24 mouse cellular contexts compared by ENCODE assay signal in the genomic region with DNA sequence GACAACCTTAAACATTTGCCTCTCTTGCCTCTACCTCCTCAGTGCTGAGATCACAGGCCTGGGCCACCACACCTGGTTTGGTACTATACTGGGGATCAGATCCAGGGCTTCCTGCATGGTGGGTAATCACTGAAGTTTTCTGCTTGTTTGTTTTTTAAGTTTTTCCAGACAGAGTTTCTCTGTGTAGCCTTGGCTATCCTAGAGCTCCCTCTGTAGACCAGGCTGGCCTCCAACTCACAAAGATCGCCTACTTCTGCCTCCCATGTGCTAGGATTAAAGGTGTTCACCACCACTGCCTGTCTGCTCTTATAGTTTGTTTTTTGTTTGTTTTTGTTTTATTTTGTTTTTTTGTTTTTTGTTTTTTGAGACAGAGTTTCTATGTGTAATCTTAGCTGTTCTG.
"Had no signal": no experiment of that assay in that cellular context is flagged by ENCODE, and none has a peak within 500 bp of the region (broad histone marks: within the 10 kb centered on the region; RNA-seq: fewer than 3 reads in every experiment).

No protein-coding gene starts in this region.

- H3K36me3 ChIP-seq: heart, embryonic 12.5 days; hindbrain, embryonic 10.5 days; hindbrain, embryonic 13.5 days; hindbrain, embryonic 15.5 days; kidney, embryonic 15.5 days; limb, embryonic 13.5 days; limb, embryonic 15.5 days; liver, embryonic 12.5 days had no signal

- H3K27me3 ChIP-seq: heart, embryonic 12.5 days; hindbrain, embryonic 15.5 days; kidney, embryonic 15.5 days; limb, embryonic 13.5 days; limb, embryonic 15.5 days; liver, embryonic 12.5 days had no signal

- H3K27ac ChIP-seq: heart, adult 2 months; hindbrain, embryonic 10.5 days; hindbrain, embryonic 13.5 days; hindbrain, embryonic 15.5 days; hindbrain, postnatal 0 days; kidney, embryonic 15.5 days; kidney, postnatal 0 days; limb, embryonic 13.5 days; limb, embryonic 15.5 days; liver, embryonic 12.5 days; liver, embryonic 14.5 days had no signal

- H3K4me3 ChIP-seq: heart, adult 2 months; heart, embryonic 12.5 days; hindbrain, embryonic 10.5 days; hindbrain, embryonic 13.5 days; hindbrain, embryonic 15.5 days; kidney, embryonic 15.5 days; limb, embryonic 13.5 days; limb, embryonic 15.5 days; liver, embryonic 12.5 days had no signal

- H3K9me3 ChIP-seq: heart, embryonic 12.5 days; hindbrain, embryonic 10.5 days; hindbrain, embryonic 13.5 days; hindbrain, embryonic 15.5 days; kidney, embryonic 15.5 days; limb, embryonic 13.5 days; limb, embryonic 15.5 days; liver, embryonic 12.5 days had no signal

- H3K4me1 ChIP-seq: heart, embryonic 12.5 days; hindbrain, embryonic 10.5 days; hindbrain, embryonic 13.5 days; hindbrain, embryonic 15.5 days; kidney, embryonic 15.5 days; limb, embryonic 13.5 days; limb, embryonic 15.5 days; liver, embryonic 12.5 days had no signal

- DNase-seq: gastrocnemius, postnatal 14 days; heart, adult 2 months; heart, postnatal 10 days; heart, postnatal 4 days; kidney, adult 11 months; kidney, adult 2 months; kidney, adult 9 months; kidney, postnatal 14 days; kidney, postnatal 36 days; layer of hippocampus, adult 9-11 months; layer of hippocampus, postnatal 36 days; left cerebral cortex, postnatal 4 days had no signal

- ATAC-seq: hindbrain, postnatal 0 days; intestine, embryonic 16.5 days; liver, embryonic 12.5 days had no signal

- H3K4me2 ChIP-seq: heart, embryonic 12.5 days; hindbrain, embryonic 13.5 days; hindbrain, embryonic 15.5 days; kidney, embryonic 15.5 days; limb, embryonic 13.5 days; limb, embryonic 15.5 days; liver, embryonic 12.5 days had no signal

- H3K9ac ChIP-seq: heart, embryonic 12.5 days; hindbrain, embryonic 13.5 days; hindbrain, embryonic 15.5 days; kidney, embryonic 15.5 days; limb, embryonic 13.5 days; limb, embryonic 15.5 days; liver, embryonic 12.5 days; liver, embryonic 14.5 days had no signal
